Mouse (Mus musculus) C2C12 (cell line): Measurements from ENCODE around the gene Ntn1. TPM values are rescaled to one million over a fixed set of nuclear protein-coding genes. Genes with fewer than 3 reads are reported as not detected.

Experiments
- H3K27me3 ChIP-seq: one replicate; pipeline ENCODE4 v1.6.1; 2011; ENCODE audit not compliant: control insufficient read depth, insufficient read depth, insufficient read length
- H3K36me3 ChIP-seq: one replicate; pipeline ENCODE4 v1.6.1; 2011; ENCODE audit not compliant: control insufficient read depth, insufficient read depth
- H3K4me3 ChIP-seq: one replicate; pipeline ENCODE4 v1.5.1; 2011; ENCODE audit warnings: mild to moderate bottlenecking, control low read depth; ENCODE audit not compliant: poor library complexity, insufficient read depth, severe bottlenecking
- H3K79me2 ChIP-seq: one replicate; pipeline ENCODE4 v1.6.1; 2011; ENCODE audit not compliant: control insufficient read depth, insufficient read depth
- H3K79me3 ChIP-seq: one replicate; pipeline ENCODE4 v1.6.1; 2011; ENCODE audit warnings: low read depth, control low read depth
- H3ac ChIP-seq: one replicate; pipeline ENCODE3; 2011; ENCODE audit warnings: low read depth; ENCODE audit not compliant: control insufficient read depth, insufficient read length
- CEBPB ChIP-seq: IDR thresholded peaks from one replicate; pipeline ENCODE4 v1.6.1; 2011; ENCODE audit warnings: low read depth, mild to moderate bottlenecking, control low read depth, moderate library complexity
- CTCF ChIP-seq: IDR thresholded peaks from one replicate; pipeline ENCODE4 v1.5.1; 2011; ENCODE audit not compliant: control insufficient read depth, insufficient read depth, insufficient read length
- FOSL1 ChIP-seq: IDR thresholded peaks from one replicate; pipeline ENCODE4 v1.8.0; 2011; ENCODE audit warnings: mild to moderate bottlenecking, low read length; ENCODE audit not compliant: poor library complexity, insufficient read depth, severe bottlenecking
- MAX ChIP-seq: IDR thresholded peaks from one replicate; pipeline ENCODE4 v1.6.1; 2011; ENCODE audit warnings: mild to moderate bottlenecking, control low read depth
- MYOD1 ChIP-seq: IDR thresholded peaks from one replicate; pipeline ENCODE4 v1.6.1; 2011; ENCODE audit warnings: low read depth; ENCODE audit not compliant: control insufficient read depth, insufficient read length
- MYOG ChIP-seq: IDR thresholded peaks from one replicate; pipeline ENCODE4 v1.6.1; 2011; ENCODE audit not compliant: control insufficient read depth, insufficient read length; ENCODE audit errors: extremely low read depth
- USF1 ChIP-seq: IDR thresholded peaks from one replicate; pipeline ENCODE4 v1.6.1; 2011; ENCODE audit warnings: low read depth, mild to moderate bottlenecking, control low read depth, moderate library complexity
- polyA plus RNA-seq: library from polyadenylated mRNA; unstranded; fragments of >200 nt; fragmentation: generic; extraction: Trizol; gene quantifications from one replicate; pipeline ENCODE4 v1.2.1, GENCODE M21; 2012; ENCODE audit warnings: missing spikeins

Gene Ntn1
- polyA plus RNA-seq, 1 experiment, result 19.4 TPM

DNA sequence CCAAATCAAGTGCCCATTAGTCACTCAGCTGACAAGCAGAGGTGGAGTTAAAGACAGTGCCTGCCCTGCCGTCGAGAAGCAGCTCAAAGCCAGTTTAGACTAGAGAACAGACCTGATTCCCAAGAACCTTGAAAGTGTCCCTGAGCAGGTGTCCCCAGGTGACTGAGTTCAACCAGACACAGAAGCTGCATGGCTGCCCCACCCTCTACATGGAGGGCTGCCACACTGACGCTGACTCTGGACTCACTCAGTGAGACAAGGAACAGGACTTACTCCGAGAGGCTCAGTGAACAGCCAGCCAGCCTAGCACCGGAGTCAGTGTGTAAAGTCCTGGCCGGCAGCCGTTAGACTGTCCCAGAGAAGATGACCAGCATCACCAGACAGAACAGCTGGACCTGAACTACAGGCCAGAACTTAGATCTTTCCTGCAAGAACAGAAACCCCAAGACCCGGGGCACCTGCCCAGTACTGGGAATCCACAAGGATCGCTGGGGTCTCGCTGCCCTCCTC, 120.6 kb downstream of the Ntn1 start:
- TF ChIP-seq MAX (no peak), MYOD1 (no peak), USF1 (no peak), FOSL1 (no peak)
- Histone ChIP-seq H3K27me3 (no peaks in the 10 kb centered on the region), H3ac (no peak overlapping the region), H3K79me3 (no peaks in the 10 kb centered on the region), H3K36me3 (peaks cover 9% of the 10 kb centered on the region), H3K4me3 (no peak overlapping the region), H3K79me2 (no peaks in the 10 kb centered on the region)

DNA sequence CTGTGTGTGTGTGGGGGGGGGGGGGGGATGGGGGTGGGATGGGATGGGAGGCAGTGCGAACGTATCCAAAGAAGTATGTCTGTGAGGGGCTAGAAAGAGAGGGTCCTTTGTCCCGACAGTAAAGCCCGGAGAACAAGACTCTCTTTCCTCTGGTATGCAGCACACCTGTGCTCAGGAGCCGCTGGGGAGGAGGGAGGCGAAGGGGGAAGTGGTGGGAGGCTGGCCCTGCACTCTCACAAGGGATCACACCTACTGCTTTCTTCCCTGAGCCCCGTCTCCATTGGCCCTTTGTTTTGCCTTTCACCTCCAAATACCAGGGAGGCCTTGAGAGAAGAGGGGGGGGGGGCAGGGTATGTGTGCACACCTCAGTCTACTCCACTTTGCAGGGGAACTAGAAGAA, 123.7 kb downstream of the Ntn1 start:
- Histone ChIP-seq H3K27me3 (no peaks in the 10 kb centered on the region), H3K36me3 (peaks cover 14% of the 10 kb centered on the region), H3K79me3 (no peaks in the 10 kb centered on the region), H3K79me2 (no peaks in the 10 kb centered on the region), H3K4me3 (no peak overlapping the region), H3ac (no peak overlapping the region)
- TF ChIP-seq MYOD1, result no peak

DNA sequence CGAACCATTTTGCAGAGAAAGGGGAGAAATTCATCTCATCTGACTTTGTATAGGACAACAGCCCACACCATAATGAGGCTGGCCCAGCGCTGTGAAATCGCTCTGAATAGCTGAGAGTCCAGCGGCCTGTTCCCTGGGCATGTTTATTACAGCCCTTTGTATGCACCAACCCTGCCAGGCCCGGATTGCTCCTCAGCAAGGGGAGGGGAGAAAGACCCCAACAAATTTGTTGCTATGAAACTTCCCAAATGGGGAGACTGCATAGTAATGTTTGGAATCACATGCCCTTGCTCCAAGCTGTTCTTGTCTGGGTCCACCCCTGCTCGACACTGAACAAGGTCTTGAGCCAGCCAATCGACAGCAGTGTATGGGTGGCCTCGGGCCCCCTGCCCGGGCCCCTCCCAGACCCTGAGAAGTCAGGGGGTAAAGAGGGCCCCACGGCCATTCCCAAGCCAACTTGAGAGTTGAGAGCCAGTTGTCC, 126.3 kb downstream of the Ntn1 start:
- H3K4me3 ChIP-seq, result no peak overlapping the region

DNA sequence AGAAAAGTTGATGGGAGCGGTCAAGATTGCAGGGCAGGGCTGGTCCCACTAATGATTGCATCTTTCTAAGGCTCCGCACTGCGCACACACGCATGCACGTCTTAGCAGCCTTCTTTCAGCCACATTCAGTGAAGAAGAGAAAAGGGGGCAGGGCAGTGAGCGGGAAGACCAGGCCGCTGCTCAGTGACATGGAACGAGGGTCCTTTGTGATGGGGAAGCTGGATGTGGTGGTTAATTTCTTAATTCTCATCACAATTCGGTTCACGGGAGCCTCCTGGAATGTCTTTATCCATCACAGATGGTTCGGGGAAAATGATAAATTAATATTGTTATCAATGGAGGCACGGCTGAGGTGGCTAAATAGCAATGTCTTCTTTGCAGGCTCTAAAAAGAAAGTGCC, 126.8 kb downstream of the Ntn1 start:
- H3K36me3 ChIP-seq, result peaks cover 23% of the 10 kb centered on the region
- H3K4me3 ChIP-seq, result no peak overlapping the region
- H3K79me3 ChIP-seq, result no peaks in the 10 kb centered on the region
- TF ChIP-seq CEBPB (no peak), MYOG (no peak), MYOD1 (no peak), USF1 (no peak), CTCF (no peak), MAX (no peak), FOSL1 (no peak)
- no peak overlapping the region for H3ac ChIP-seq
- H3K79me2 ChIP-seq, result no peaks in the 10 kb centered on the region
- H3K27me3 ChIP-seq, result no peaks in the 10 kb centered on the region

More for the DNA sequence above, 126.3 kb downstream of the Ntn1 start:
- H3K36me3 ChIP-seq, result peaks cover 19% of the 10 kb centered on the region
- no peaks in the 10 kb centered on the region for H3K79me2 ChIP-seq
- no peaks in the 10 kb centered on the region for H3K79me3 ChIP-seq
- no peak overlapping the region for H3ac ChIP-seq
- TF ChIP-seq FOSL1 (no peak), USF1 (no peak), CTCF (no peak), CEBPB (no peak), MAX (no peak), MYOG (no peak), MYOD1 (no peak)
- H3K27me3 ChIP-seq, result no peaks in the 10 kb centered on the region

DNA sequence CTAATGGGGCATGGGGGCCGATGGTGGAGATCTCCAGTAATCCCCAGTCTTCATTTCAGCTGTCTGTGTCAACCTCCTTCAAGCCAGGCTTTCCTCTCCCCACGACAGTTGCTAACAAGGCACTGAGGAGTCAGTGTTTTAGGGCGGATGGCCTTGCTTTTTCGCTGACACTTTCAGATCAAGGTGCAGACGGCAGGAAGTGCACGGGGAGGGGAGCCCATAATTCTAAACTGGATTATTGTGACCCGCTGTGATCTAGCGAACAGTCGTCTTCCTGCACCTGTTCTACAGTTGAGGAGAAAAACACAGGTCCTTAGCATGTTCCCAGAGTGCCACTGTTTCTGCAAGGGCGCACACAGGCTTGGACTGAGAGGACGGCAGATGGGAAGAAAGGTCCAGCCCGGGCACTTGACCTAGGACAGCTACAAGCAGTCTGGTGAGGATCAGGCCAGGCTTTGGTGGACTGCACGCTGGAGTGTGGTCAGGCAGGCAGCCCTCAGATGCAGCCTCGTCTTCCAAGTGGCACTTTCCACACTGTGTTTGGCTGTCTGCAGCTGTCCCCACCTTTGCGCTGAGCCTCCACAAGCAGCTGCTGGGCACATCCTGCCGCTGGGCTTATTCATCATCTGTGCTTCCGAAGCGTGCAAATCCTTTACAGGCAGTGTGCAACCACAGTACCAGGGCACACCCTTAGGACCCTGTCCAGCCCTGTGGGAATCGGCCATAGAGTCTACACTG, 129.7 kb downstream of the Ntn1 start:
- Histone ChIP-seq H3ac (no peak overlapping the region), H3K27me3 (no peaks in the 10 kb centered on the region), H3K79me2 (no peaks in the 10 kb centered on the region), H3K4me3 (no peak overlapping the region), H3K79me3 (no peaks in the 10 kb centered on the region), H3K36me3 (peaks cover 20% of the 10 kb centered on the region)
- TF ChIP-seq CTCF (no peak), MYOD1 (peak; percentile 92)

DNA sequence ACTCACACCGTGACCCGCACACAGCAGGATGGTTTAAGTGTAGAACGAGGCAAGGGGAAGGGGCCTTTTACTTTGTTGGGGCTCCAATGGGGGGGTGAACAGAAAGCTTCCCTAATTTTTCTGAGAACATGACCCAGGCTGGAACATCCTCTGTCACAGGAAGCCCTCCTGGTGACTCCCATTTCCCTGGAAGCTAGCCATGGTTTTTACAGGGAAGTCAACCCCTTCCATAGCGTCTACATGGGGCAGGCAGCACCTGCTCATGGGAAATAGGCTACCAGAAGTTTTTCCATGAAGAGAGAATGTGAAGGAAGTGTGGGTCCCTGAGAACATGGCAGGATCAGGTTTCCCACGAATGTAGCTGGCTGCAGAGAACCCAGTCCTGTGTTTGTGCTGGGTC, 136.3 kb downstream of the Ntn1 start:
- Histone ChIP-seq H3ac (no peak overlapping the region), H3K79me3 (no peaks in the 10 kb centered on the region), H3K79me2 (no peaks in the 10 kb centered on the region), H3K27me3 (no peaks in the 10 kb centered on the region), H3K36me3 (peaks cover 13% of the 10 kb centered on the region), H3K4me3 (no peak overlapping the region)
- no peak for TF ChIP-seq USF1
- TF ChIP-seq MYOG, result no peak
- no peak for TF ChIP-seq CEBPB
- TF ChIP-seq FOSL1, result no peak
- no peak for TF ChIP-seq MYOD1
- TF ChIP-seq CTCF, result no peak
- no peak for TF ChIP-seq MAX
